Mouse (Mus musculus) spleen, postnatal 0 days (tissue): ENCODE data around the gene Lias. TPM values are rescaled to one million over a fixed set of nuclear protein-coding genes. Genes with fewer than 3 reads are reported as not detected.

ENCODE experiments used
- polyA plus RNA-seq: library from polyadenylated mRNA; unstranded; fragments of >200 nt; fragmentation: Nextera tagmentation; extraction: Ambion mirVana; gene quantifications from 2 replicates; pipeline ENCODE4 v1.2.1, GENCODE M21; 2015

Lias gene
- polyA plus RNA-seq: 53.1 and 53.9 TPM in 2 replicates

DNA sequence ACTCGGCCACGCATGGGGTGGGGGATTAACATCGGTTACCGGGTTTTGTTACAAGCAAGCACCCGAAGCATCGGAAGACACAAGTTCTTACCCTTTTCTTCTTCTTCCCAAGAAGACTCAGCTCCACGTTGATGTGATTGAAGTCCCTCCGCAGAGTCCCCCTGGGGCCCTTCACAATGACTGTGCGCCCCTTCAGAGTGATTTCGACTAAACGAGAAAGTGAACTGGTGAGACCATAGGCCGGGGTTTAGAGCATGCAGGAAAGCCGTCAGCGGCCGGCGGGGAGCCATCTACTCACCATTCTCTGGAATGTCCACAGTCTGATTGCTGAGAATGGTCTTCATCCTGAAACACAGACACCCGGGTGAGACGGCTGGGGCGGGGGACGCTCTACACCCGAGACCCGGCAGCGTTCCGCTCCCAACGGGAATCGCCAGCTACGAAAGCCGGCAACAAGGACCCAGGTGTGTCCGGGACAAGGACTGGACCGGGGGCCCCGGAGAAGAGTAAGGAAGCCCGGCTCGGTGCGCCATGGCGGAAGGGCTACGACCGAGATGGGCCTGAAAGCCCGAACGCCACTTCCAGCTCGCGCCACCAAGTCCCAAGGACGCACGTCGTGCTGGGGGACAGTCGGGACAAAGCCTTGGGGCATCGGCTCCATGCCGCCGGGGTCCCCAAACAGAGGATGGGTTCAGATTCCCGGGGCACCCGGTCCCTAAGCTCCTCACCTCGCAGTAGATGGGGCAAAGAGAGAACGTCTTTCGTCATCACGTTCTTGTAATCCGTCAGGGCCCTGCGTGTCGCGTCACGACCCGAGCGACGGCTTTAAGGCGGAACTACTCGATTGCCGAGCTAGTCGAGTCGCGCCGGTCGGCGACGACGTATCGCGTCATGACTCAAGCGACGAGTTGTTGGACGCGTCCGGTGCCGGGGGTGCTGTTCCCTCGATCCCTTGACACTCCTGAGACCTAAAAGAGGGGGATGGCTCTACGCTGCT is at the start of gene Lias, which contains the start of gene Rpl9:
TSS of gene Lias (plus strand) at position 850 of the 997 bp plus-strand sequence.
TSS of gene Rpl9 (minus strand) at position 797 of the 997 bp plus-strand sequence.

GRCm38 (mm10) chr5:65348168-65348567 is 43.1 kb upstream of the Lias start, which contains the start of gene Klb:
Klb (plus strand) TSS chr5:65348314.

DNA sequence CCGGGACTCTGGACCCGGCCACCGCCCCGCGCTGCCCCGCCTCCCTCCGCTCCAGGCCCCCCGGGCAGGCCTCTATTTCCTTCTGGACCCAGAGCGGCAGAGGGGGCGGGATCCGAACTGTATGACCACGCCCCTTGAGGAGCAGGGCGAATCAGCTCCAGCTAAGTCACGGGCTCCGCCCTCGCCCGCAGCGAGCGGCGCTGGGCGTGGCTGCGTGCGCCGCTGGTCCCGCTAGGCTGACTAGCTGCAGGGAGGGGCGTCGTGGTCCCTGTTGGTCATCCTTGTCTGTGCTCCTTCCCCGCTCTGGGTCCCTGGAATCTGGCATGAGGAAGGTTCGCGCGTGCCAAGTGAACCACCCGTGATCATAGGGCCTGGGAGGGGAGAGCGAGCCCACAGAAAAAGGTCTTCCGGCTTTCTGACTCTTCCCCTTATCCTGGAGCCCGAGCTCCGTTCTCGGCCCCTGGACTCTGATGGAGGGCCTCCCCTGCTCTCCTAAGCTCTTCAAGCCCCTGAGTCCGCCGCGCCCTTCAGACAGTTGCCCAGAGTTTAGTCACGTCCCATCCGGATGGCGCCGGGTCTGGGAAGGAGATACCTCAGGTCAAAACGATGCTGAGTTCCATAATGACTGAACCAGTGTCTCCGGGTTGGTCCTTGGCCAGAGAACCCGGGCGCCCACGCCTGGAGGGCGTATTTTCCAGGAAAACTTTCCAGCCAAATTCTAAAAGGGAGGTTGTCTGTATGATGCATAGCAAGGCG is 44.7 kb downstream of the Lias start, which contains the start of gene Ugdh:
TSS of gene Ugdh (minus strand) at position 144 of the 756 bp plus-strand sequence.

Other genes starting within 250 kb of the Lias start
- gene Wdr19, start 191.8 kb upstream of the Lias start, polyA plus RNA-seq: 1.8 and 2.4 TPM in 2 replicates
- gene Rfc1, start 55.8 kb upstream of the Lias start, polyA plus RNA-seq: 64.8 and 65.3 TPM in 2 replicates
- gene Klb, start 43.2 kb upstream of the Lias start, polyA plus RNA-seq: not detected in 2 replicates
- 1,068 and 1,069 TPM in 2 replicates for gene Rpl9, start 53 bp upstream of the Lias start, polyA plus RNA-seq
- gene Ugdh, start 44.5 kb downstream of the Lias start, polyA plus RNA-seq: 38.4 and 46.8 TPM in 2 replicates
- not detected in 2 replicates for gene Gm43552, start 101.3 kb downstream of the Lias start, polyA plus RNA-seq
- 88.1 and 106 TPM in 2 replicates for gene Smim14, start 145.7 kb downstream of the Lias start, polyA plus RNA-seq
- 108 and 123 TPM in 2 replicates for gene Ube2k, start 145.7 kb downstream of the Lias start, polyA plus RNA-seq